ENCODE assay signal across 8 mouse cellular contexts in the genomic region with DNA sequence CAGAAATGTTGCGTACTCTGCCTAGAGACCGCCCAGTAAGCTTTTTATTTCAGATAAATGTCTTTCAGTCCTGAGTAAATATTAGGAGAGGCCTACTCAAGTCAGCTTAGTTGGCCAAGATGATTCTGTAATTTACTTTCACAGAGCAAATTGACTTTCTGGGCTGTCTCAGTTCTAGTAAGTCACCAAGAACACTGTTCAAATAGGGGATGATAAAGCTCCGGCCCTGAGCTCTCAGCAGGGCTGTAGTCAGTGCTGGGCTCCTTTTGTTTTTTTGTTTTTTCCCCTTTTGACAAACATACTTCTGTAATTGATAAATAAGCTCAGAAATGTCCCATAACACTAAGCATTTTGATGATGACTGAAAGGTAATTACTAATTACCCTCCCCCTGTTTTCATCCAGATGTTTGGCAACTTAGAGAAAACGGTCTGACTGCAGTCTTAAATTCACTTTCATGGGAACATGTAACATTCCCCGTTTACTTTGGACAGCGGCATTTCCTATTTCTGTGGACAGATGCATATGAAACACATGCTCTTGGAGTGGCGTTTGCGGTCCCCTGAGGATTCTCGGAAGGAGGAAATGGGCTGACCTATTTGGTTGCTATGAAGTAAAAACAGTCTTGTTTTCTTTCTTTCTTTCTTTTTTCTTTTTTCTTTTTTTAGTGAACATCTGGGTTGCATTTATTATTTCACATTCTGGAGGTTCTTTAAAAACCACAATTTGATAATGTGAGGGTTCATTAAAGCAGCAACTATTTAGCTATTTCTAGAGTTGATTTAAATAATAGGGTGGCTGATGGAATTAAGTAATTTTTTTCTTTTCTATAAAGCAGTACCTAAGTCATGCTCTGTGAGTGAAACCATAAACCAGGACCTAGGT. TPM values are rescaled to one million over a fixed set of nuclear protein-coding genes. Genes with fewer than 3 reads are reported as not detected.
DNase-seq lines count a peak whose midpoint lies in the region; ATAC-seq and TF ChIP-seq lines count a peak whose summit lies in the region.

No protein-coding gene starts in this region.

- no peak for DNase-seq in layer of hippocampus, adult 2 months (ENCODE audit: low spot score in 2 of 2)
- no peak for DNase-seq in layer of hippocampus, adult 8-10 months (ENCODE audit: low spot score in 2 of 2)
- DNase-seq in heart, adult 8-10 months (ENCODE audit: low spot score) = peak; percentile 86
- peak; percentile 80 for DNase-seq in kidney, postnatal 14 days
- no peak for DNase-seq in layer of hippocampus, adult 11-12 months (ENCODE audit: low spot score)
- no peak for DNase-seq in spleen, postnatal 36 days (ENCODE audit: low spot score in 2 of 2)

- H3K36me3 ChIP-seq in myocyte (ENCODE audit: control insufficient read depth, insufficient read depth) = no peaks in the 10 kb centered on the region

- peak overlapping the region; percentile 66 for H3K4me2 ChIP-seq in myocyte (ENCODE audit: low read depth)

- no peak overlapping the region for H3ac ChIP-seq in myocyte (ENCODE audit: control insufficient read depth, insufficient read length)

- H3K27ac ChIP-seq in layer of hippocampus, adult 2 months = peak overlapping the region; percentile 58

- no peak for ATAC-seq in monocyte, adult 5-6 weeks (replicated peaks; ENCODE audit: insufficient number of reproducible peaks, low FRiP score, low TSS enrichment, poor library complexity, severe bottlenecking)

- H3K27me3 ChIP-seq in myocyte (ENCODE audit: control insufficient read depth, insufficient read depth, insufficient read length) = no peaks in the 10 kb centered on the region

- peaks cover 87% of the 10 kb centered on the region for H3K79me2 ChIP-seq in myocyte (ENCODE audit: control insufficient read depth, insufficient read depth)

- TF ChIP-seq POLR2A in myocyte (IDR thresholded peaks at IDR 0.05; ENCODE audit: insufficient read length, low read depth) = no peak

- TF ChIP-seq CTCF in layer of hippocampus, adult 2 months (conservative IDR thresholded peaks at IDR 0.05) = no peak

- no peak overlapping the region for H3K4me3 ChIP-seq in layer of hippocampus, adult 2 months
- H3K4me3 ChIP-seq in myocyte = no peak overlapping the region

TF ChIP-seq in myocyte, 11 proteins besides CTCF, POLR2A, EP300 and RAD21:
- TF ChIP-seq MYOG (IDR thresholded peaks at IDR 0.05; ENCODE audit: control insufficient read depth in 1 of 3, insufficient read depth in 1 of 3, insufficient read length in 2 of 3, low read depth in 2 of 3) (no peak), MAX (IDR thresholded peaks at IDR 0.05; ENCODE audit: low read depth) (peak; percentile 9), CEBPB (IDR thresholded peaks at IDR 0.05; ENCODE audit: insufficient read depth, poor library complexity, severe bottlenecking) (0 out of 2 replicates have a peak, but pooled peaks have one; percentile 5)

RNA-seq across cellular contexts. Expression of a gene that starts 10.7 kb away (rescaled TPM):
- 10 to 100 TPM; 43.7 to 46.1 TPM for total RNA-seq in layer of hippocampus, adult 2 months (2021)
- 10 to 100 TPM; 37.1 to 44.8 (median 39.0) TPM for total RNA-seq in layer of hippocampus, adult 8-10 months (2022)
- total RNA-seq in heart, adult 8-10 months (2022) = 10 to 100 TPM; 23.1 to 33.1 (median 27.4) TPM
- polyA plus RNA-seq in myocyte (2012; fragmentation: generic; extraction: Trizol) = 18.5 TPM
- 129 to 134 TPM (median 132 TPM) in 3 replicates for total RNA-seq in monocyte, adult 5-6 weeks (2017)

Comparison
In these comparisons a context has a peak if more than half of its experiments do, and no peak if none do; other contexts are left out.
1. DNase-seq: peak in heart, adult 8-10 months (single experiment) and kidney, postnatal 14 days (single experiment); none in layer of hippocampus, adult 2 months (0 of 2), layer of hippocampus, adult 8-10 months (0 of 2), layer of hippocampus, adult 11-12 months (single experiment) and spleen, postnatal 36 days (0 of 2).